Mouse (Mus musculus) stomach, embryonic 16.5 days (tissue): ENCODE measurements around the gene Agps. TPM values are rescaled to one million over a fixed set of nuclear protein-coding genes. Genes with fewer than 3 reads are reported as not detected.

Experiments used
- ATAC-seq: fragments of 200-750 bp; cut with Nextera tagmentation; 2 replicates; pipeline ENCODE4 v1.8.0; 2017; ENCODE audit warnings: moderate number of reproducible peaks, moderate TSS enrichment; ENCODE audit not compliant: insufficient read depth, low FRiP score
- H3K27ac ChIP-seq: fragments of 300-500 bp; sonication (generic); 2 replicates; pipeline ENCODE4 v1.5.1; 2014; ENCODE audit warnings: low read length
- H3K27me3 ChIP-seq: fragments of 300-500 bp; sonication (generic); 2 replicates; pipeline ENCODE4 v1.6.1; 2014; ENCODE audit warnings: low read length, control low read depth, mixed read lengths; ENCODE audit not compliant: control insufficient read depth, insufficient read depth
- H3K36me3 ChIP-seq: fragments of 300-500 bp; sonication (generic); 2 replicates; pipeline ENCODE4 v1.6.1; 2014; ENCODE audit warnings: low read length; ENCODE audit not compliant: control insufficient read depth, insufficient read depth
- H3K4me1 ChIP-seq: fragments of 300-500 bp; sonication (generic); 2 replicates; pipeline ENCODE4 v1.6.1; 2014; ENCODE audit warnings: low read length, control low read depth, mixed read lengths; ENCODE audit not compliant: control insufficient read depth, insufficient read depth
- H3K4me2 ChIP-seq: fragments of 300-500 bp; sonication (generic); 2 replicates; pipeline ENCODE4 v1.6.1; 2014; ENCODE audit warnings: low read depth, low read length, mixed read lengths
- H3K4me3 ChIP-seq: fragments of 300-500 bp; sonication (generic); replicated peaks from 2 replicates; pipeline ENCODE4 v1.5.1; 2014; ENCODE audit warnings: mild to moderate bottlenecking, low read length
- H3K9ac ChIP-seq: fragments of 300-500 bp; sonication (generic); 2 replicates; pipeline ENCODE4 v1.6.1; 2014; ENCODE audit warnings: low read length
- H3K9me3 ChIP-seq: fragments of 300-500 bp; sonication (generic); replicated peaks from 2 replicates; pipeline ENCODE4 v1.6.1; 2016; ENCODE audit warnings: low read length, control low read depth; ENCODE audit not compliant: control insufficient read depth
- WGBS: fragments of 180-500 bp; shearing (Covaris S2); extraction: QIAGEN DNeasy Blood & Tissue Kit; methylation state at CpG from one replicate; pipeline ENCODE4 v1.1.7; 2014; 5-methylcytosine and 5-hydroxymethylcytosine counted together
- polyA plus RNA-seq: library from polyadenylated mRNA; unstranded; fragments of >200 nt; fragmentation: Nextera tagmentation; extraction: Ambion mirVana; gene quantifications from 2 replicates; pipeline ENCODE4 v1.2.1, GENCODE M21; 2015

The Agps gene
- polyA plus RNA-seq, 1 experiment from 2014 or later: 28.1 TPM

GRCm38 (mm10) chr2:75895711-75896110 lies 63.7 kb downstream of the Agps start:
- H3K9ac ChIP-seq: no peak overlapping the region
- no peak overlapping the region for H3K27ac ChIP-seq
- 83% methylated on average over 5 of the region's 5 CpGs for WGBS
- H3K4me1 ChIP-seq: no peaks in the 10 kb centered on the region
- H3K4me3 ChIP-seq: no peak overlapping the region
- H3K4me2 ChIP-seq: no peak overlapping the region
- no peak for ATAC-seq
- H3K9me3 ChIP-seq: peaks cover 5% of the 10 kb centered on the region
- H3K36me3 ChIP-seq: peaks cover 5% of the 10 kb centered on the region
- H3K27me3 ChIP-seq: no peaks in the 10 kb centered on the region

DNA sequence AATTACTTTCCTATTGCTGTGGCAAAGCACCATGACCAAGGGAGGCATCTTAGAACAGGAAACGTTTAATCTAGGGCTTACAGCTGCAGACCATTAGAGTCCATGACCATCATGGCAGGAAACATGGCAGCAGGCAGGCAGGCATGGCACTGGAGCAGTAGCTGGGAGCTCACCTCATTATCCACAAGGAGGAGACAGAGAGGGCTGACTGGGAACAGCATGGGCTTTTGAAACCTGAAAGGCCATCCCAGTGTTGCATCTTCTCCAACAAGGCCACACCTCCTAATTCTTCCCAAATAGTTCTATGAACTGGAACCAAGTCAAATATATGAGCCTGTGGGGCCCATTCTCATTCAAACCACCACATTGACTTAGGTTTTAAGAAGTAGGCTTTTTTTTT lies 68.3 kb downstream of the Agps start:
- 85% methylated on average over 1 of the region's 1 CpGs for WGBS
- Histone ChIP-seq H3K4me3 (no peak overlapping the region), H3K36me3 (peaks cover 5% of the 10 kb centered on the region)

DNA sequence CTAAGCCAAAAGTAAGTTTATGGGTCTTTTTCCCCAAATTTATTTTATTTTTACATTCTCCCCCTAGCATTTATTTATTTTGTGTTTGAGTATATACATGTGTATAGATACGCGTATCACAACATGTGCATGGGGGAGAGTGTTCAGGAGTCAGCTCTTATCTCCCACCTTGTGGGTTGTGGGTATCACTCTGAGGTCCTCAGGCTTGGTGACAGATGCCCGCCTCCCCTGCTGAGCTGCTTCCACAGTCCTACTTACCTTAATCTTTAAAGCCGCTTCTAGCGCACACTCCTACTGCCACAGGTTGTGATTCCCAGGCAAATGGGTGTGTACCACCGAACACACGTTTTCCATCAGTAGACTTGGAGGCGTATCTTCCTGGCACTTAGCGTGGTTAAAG lies 69.9 kb downstream of the Agps start:
- no peak overlapping the region for H3K4me2 ChIP-seq
- ATAC-seq: no peak
- peaks cover 5% of the 10 kb centered on the region for H3K9me3 ChIP-seq
- H3K36me3 ChIP-seq: peaks cover 5% of the 10 kb centered on the region
- H3K27ac ChIP-seq: no peak overlapping the region
- H3K4me1 ChIP-seq: no peaks in the 10 kb centered on the region
- 83% methylated on average over 9 of the region's 9 CpGs for WGBS
- H3K4me3 ChIP-seq: no peak overlapping the region
- no peak overlapping the region for H3K9ac ChIP-seq
- no peaks in the 10 kb centered on the region for H3K27me3 ChIP-seq

More for the DNA sequence above, 68.3 kb downstream of the Agps start:
- Histone ChIP-seq H3K9me3 (peaks cover 5% of the 10 kb centered on the region), H3K9ac (no peak overlapping the region), H3K27me3 (no peaks in the 10 kb centered on the region), H3K4me1 (no peaks in the 10 kb centered on the region), H3K4me2 (no peak overlapping the region), H3K27ac (no peak overlapping the region)
- no peak for ATAC-seq

GRCm38 (mm10) chr2:75907142-75907541 lies 75.2 kb downstream of the Agps start:
- no peaks in the 10 kb centered on the region for H3K27me3 ChIP-seq
- H3K9ac ChIP-seq: no peak overlapping the region
- WGBS: 78% methylated on average over 1 of the region's 1 CpGs
- no peak overlapping the region for H3K4me3 ChIP-seq
- H3K9me3 ChIP-seq: no peaks in the 10 kb centered on the region
- 0 out of 2 replicates have a peak, but pooled peaks cover 5% of the 10 kb centered on the region for H3K36me3 ChIP-seq
- H3K4me2 ChIP-seq: no peak overlapping the region
- no peaks in the 10 kb centered on the region for H3K4me1 ChIP-seq
- no peak overlapping the region for H3K27ac ChIP-seq
- no peak for ATAC-seq

DNA sequence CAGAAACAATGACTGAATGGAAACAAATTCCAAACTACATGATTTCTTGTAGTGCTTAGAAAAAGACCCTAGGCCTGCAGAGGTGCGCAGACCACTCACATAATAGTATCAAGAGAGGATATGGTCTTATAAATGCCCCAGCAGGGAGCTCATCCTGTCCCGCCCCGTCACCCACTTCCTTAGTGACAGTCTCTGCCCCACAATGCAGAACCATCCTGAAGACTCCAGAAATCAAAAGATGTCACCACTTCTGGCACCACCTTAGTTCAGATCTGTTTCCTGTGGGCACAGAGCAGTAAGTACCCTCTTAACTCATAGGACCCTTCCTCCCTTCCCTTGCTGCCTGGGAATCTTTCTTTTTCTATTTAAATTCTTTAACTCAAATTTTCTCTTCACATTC lies 83.1 kb downstream of the Agps start:
- H3K4me3 ChIP-seq: no peak overlapping the region
- H3K4me2 ChIP-seq: no peak overlapping the region
- H3K27me3 ChIP-seq: no peaks in the 10 kb centered on the region
- H3K36me3 ChIP-seq: no peaks in the 10 kb centered on the region
- no peaks in the 10 kb centered on the region; the same call in 1 of the 2 replicates for H3K4me1 ChIP-seq
- WGBS: 88% methylated on average over 3 of the region's 3 CpGs
- ATAC-seq: no peak
- H3K9me3 ChIP-seq: no peaks in the 10 kb centered on the region
- H3K27ac ChIP-seq: no peak overlapping the region
- H3K9ac ChIP-seq: no peak overlapping the region

DNA sequence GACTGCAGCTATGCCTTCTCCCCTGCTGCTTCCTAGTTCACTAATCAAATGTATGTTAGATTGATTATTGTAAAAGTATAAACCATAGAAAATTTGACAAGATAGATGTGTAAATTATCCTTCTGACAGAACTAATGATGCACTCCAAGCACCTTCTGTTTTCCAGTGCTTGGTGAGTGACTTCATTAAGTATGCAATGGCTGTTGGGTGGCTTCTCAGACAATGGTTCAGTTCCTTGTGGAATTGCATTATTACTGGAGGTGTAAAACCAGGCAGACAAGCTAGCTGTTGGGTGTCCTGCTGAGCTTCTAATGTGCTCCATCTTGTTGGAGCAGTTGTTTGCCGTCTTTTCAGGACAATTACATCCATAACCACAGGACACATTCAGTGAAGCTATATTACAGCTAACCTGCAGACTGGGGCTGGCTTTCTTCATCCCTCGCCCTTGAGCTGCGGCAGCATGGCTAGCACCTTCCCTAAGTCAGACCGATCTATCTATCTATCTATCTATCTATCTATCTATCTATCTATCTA lies 91.9 kb downstream of the Agps start:
- WGBS: 88% methylated on average over 4 of the region's 4 CpGs
- H3K27me3 ChIP-seq: no peaks in the 10 kb centered on the region
- H3K36me3 ChIP-seq: no peaks in the 10 kb centered on the region
- no peaks in the 10 kb centered on the region for H3K4me1 ChIP-seq
- H3K4me3 ChIP-seq: no peak overlapping the region
- no peak overlapping the region for H3K4me2 ChIP-seq
- H3K9me3 ChIP-seq: no peaks in the 10 kb centered on the region
- H3K9ac ChIP-seq: no peak overlapping the region
- no peak for ATAC-seq
- H3K27ac ChIP-seq: no peak overlapping the region

DNA sequence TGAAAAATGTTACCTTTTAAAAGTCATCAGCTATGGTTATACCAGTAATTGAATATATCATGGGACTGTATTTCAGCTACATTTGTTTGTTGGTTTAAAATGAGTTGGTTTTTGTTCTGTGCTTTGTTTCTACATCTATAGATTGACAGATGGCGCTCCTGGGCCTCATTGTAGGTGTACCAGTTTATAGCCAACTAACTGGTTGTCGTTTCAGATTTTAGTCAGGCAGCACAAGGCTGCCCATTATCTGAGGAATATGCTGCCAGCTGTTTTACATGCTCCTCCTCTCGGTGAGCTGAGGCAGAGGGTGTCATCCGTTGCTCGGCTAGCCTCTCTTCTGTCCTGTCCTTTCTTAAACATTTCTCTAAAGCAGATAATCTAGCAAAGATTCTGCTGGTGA lies 94.1 kb downstream of the Agps start:
- H3K27me3 ChIP-seq: no peaks in the 10 kb centered on the region
- no peaks in the 10 kb centered on the region for H3K4me1 ChIP-seq
- H3K36me3 ChIP-seq: no peaks in the 10 kb centered on the region
- no peak overlapping the region for H3K27ac ChIP-seq
- no peak for ATAC-seq
- H3K4me2 ChIP-seq: no peak overlapping the region
- no peak overlapping the region for H3K9ac ChIP-seq
- no peak overlapping the region for H3K4me3 ChIP-seq
- no peaks in the 10 kb centered on the region for H3K9me3 ChIP-seq
- 73% methylated on average over 5 of the region's 5 CpGs for WGBS

GRCm38 (mm10) chr2:75928011-75928410 lies 96.0 kb downstream of the Agps start:
- H3K4me3 ChIP-seq: no peak overlapping the region
- ATAC-seq: no peak
- no peaks in the 10 kb centered on the region for H3K27me3 ChIP-seq
- H3K4me2 ChIP-seq: no peak overlapping the region
- H3K9ac ChIP-seq: no peak overlapping the region
- no peak overlapping the region for H3K27ac ChIP-seq
- H3K4me1 ChIP-seq: no peaks in the 10 kb centered on the region
- 90% methylated on average over 3 of the region's 3 CpGs for WGBS
- H3K36me3 ChIP-seq: 0 out of 2 replicates have a peak, but pooled peaks cover 2% of the 10 kb centered on the region
- no peaks in the 10 kb centered on the region for H3K9me3 ChIP-seq

DNA sequence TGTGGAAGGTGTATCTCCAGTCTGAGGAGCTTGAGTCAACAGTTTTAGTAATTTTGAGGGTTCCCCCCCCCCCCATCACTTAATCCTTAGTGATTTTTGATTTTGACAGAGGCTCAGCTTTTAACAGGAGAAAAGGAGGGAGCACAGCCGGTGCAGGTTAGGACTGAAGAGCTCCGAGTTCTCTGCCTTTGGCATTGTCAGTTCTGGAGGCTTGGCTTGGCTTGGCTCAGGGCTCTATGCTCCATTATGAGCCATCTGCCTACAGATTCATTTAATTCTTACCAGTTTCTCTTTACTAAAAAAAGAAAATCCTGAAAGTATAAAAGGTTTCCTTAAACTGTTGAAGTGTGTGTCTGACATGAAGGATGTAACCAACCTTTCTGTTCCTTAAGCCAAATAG lies 97.2 kb downstream of the Agps start:
- WGBS: 84% methylated on average over 2 of the region's 2 CpGs
- Histone ChIP-seq H3K27ac (no peak overlapping the region), H3K36me3 (0 out of 2 replicates have a peak, but pooled peaks cover 2% of the 10 kb centered on the region), H3K4me2 (no peak overlapping the region), H3K9me3 (no peaks in the 10 kb centered on the region), H3K27me3 (no peaks in the 10 kb centered on the region), H3K9ac (no peak overlapping the region), H3K4me1 (no peaks in the 10 kb centered on the region), H3K4me3 (no peak overlapping the region)
- ATAC-seq: no peak
